Mouse (Mus musculus): ENCODE results near the gene Pacs2. TPM values are rescaled to one million over a fixed set of nuclear protein-coding genes. Genes with fewer than 3 reads are reported as not detected.

Gene Pacs2
- total and polyA plus RNA-seq, 2 experiments = 5.2 to 15.3 TPM

GRCm38 (mm10) chr12:113090053-113090452, 75.7 kb downstream of the Pacs2 start:
- Histone ChIP-seq H3K79me2 (ENCODE audit: control insufficient read depth, insufficient read depth, low read length) (no peaks in the 10 kb centered on the region), H3K27ac (replicated peaks; ENCODE audit: insufficient read depth, low read depth, low read length) (no peak overlapping the region), H3K36me3 (ENCODE audit: control insufficient read depth, insufficient read depth, low read length) (no peaks in the 10 kb centered on the region), H3K27me3 (ENCODE audit: control insufficient read depth, insufficient read depth, low read length) (no peaks in the 10 kb centered on the region), H3K4me1 (ENCODE audit: control insufficient read depth, insufficient read depth, low read length) (no peaks in the 10 kb centered on the region), H3K4me3 (ENCODE audit: insufficient read depth, low read depth, low read length) (no peak overlapping the region), H3K9ac (ENCODE audit: low read depth, low read length) (no peak overlapping the region)
- TF ChIP-seq POLR2A (IDR thresholded peaks at IDR 0.05; ENCODE audit: extremely low read depth, insufficient read depth, low read length) (no peak), CTCF (IDR thresholded peaks at IDR 0.05; ENCODE audit: low read depth, low read length) (no peak)
- peak; percentile 52 for DNase-seq (ENCODE audit: extremely low read depth, low read depth, low spot score)
- WGBS = 81% methylated on average over 17 of the region's 17 CpGs

GRCm38 (mm10) chr12:113097040-113097439, 82.7 kb downstream of the Pacs2 start:
- 92% methylated on average over 5 of the region's 5 CpGs for WGBS

GRCm38 (mm10) chr12:113097749-113098281, 83.5 kb downstream of the Pacs2 start, which contains the start of gene Mta1:
Gene Mta1, plus strand, starts transcription at chr12:113098278.
- H3K27me3 ChIP-seq (ENCODE audit: control insufficient read depth, insufficient read depth, low read length) = no peaks in the 10 kb centered on the region
- peak within 1 kb of the TSS; percentile 88 for H3K4me3 ChIP-seq (ENCODE audit: insufficient read depth, low read depth, low read length)
- TF ChIP-seq CTCF (IDR thresholded peaks at IDR 0.05; ENCODE audit: low read depth, low read length) (no peak), POLR2A (IDR thresholded peaks at IDR 0.05; ENCODE audit: extremely low read depth, insufficient read depth, low read length) (no peak)
- H3K9ac ChIP-seq (ENCODE audit: low read depth, low read length) = peak within 1 kb of the TSS; percentile 98
- no peaks in the 10 kb centered on the region for H3K36me3 ChIP-seq (ENCODE audit: control insufficient read depth, insufficient read depth, low read length)
- DNase-seq (ENCODE audit: extremely low read depth, low read depth, low spot score) = no peak
- H3K79me2 ChIP-seq (ENCODE audit: control insufficient read depth, insufficient read depth, low read length) = peaks cover 20% of the 10 kb centered on the region; the same call in 1 of the 2 replicates
- 12% methylated on average over 50 of the region's 53 CpGs for WGBS
- H3K4me1 ChIP-seq (ENCODE audit: control insufficient read depth, insufficient read depth, low read length) = peaks cover 8% of the 10 kb centered on the region
- peak within 1 kb of the TSS; percentile 38 for H3K27ac ChIP-seq (replicated peaks; ENCODE audit: insufficient read depth, low read depth, low read length)

More at GRCm38 (mm10) chr12:113097040-113097439, 82.7 kb downstream of the Pacs2 start:
- peaks cover 18% of the 10 kb centered on the region; the same call in 1 of the 2 replicates for H3K79me2 ChIP-seq (ENCODE audit: control insufficient read depth, insufficient read depth, low read length)
- no peak for TF ChIP-seq POLR2A (IDR thresholded peaks at IDR 0.05; ENCODE audit: extremely low read depth, insufficient read depth, low read length)
- TF ChIP-seq CTCF (IDR thresholded peaks at IDR 0.05; ENCODE audit: low read depth, low read length) = no peak
- H3K4me1 ChIP-seq (ENCODE audit: control insufficient read depth, insufficient read depth, low read length) = peaks cover 8% of the 10 kb centered on the region
- no peaks in the 10 kb centered on the region for H3K36me3 ChIP-seq (ENCODE audit: control insufficient read depth, insufficient read depth, low read length)
- no peak for DNase-seq (ENCODE audit: extremely low read depth, low read depth, low spot score)
- H3K4me3 ChIP-seq (ENCODE audit: insufficient read depth, low read depth, low read length) = no peak overlapping the region
- H3K27ac ChIP-seq (replicated peaks; ENCODE audit: insufficient read depth, low read depth, low read length) = no peak overlapping the region
- H3K9ac ChIP-seq (ENCODE audit: low read depth, low read length) = no peak overlapping the region
- no peaks in the 10 kb centered on the region for H3K27me3 ChIP-seq (ENCODE audit: control insufficient read depth, insufficient read depth, low read length)

- Histone ChIP-seq H3K27ac (replicated peaks; ENCODE audit: insufficient read depth, low read depth, low read length) (peak overlapping the region; percentile 38), H3K9ac (ENCODE audit: low read depth, low read length) (peak overlapping the region; percentile 98), H3K27me3 (ENCODE audit: control insufficient read depth, insufficient read depth, low read length) (no peaks in the 10 kb centered on the region), H3K79me2 (ENCODE audit: control insufficient read depth, insufficient read depth, low read length) (peaks cover 28% of the 10 kb centered on the region; the same call in 1 of the 2 replicates), H3K4me1 (ENCODE audit: control insufficient read depth, insufficient read depth, low read length) (peaks cover 8% of the 10 kb centered on the region), H3K36me3 (ENCODE audit: control insufficient read depth, insufficient read depth, low read length) (no peaks in the 10 kb centered on the region), H3K4me3 (ENCODE audit: insufficient read depth, low read depth, low read length) (peak overlapping the region; percentile 88)
- TF ChIP-seq POLR2A (IDR thresholded peaks at IDR 0.05; ENCODE audit: extremely low read depth, insufficient read depth, low read length) (no peak), CTCF (IDR thresholded peaks at IDR 0.05; ENCODE audit: low read depth, low read length) (no peak)
- 2% methylated on average over 55 of the region's 60 CpGs for WGBS
- DNase-seq (ENCODE audit: extremely low read depth, low read depth, low spot score) = no peak
Observed at GRCm38 (mm10) chr12:113098530-113099151, 84.3 kb downstream of the Pacs2 start.

GRCm38 (mm10) chr12:113099470-113100237, 85.3 kb downstream of the Pacs2 start:
- Histone ChIP-seq H3K36me3 (ENCODE audit: control insufficient read depth, insufficient read depth, low read length) (no peaks in the 10 kb centered on the region), H3K27me3 (ENCODE audit: control insufficient read depth, insufficient read depth, low read length) (no peaks in the 10 kb centered on the region), H3K9ac (ENCODE audit: low read depth, low read length) (peak overlapping the region; percentile 98), H3K79me2 (ENCODE audit: control insufficient read depth, insufficient read depth, low read length) (peaks cover 31% of the 10 kb centered on the region; the same call in 1 of the 2 replicates), H3K27ac (replicated peaks; ENCODE audit: insufficient read depth, low read depth, low read length) (no peak overlapping the region), H3K4me3 (ENCODE audit: insufficient read depth, low read depth, low read length) (no peak overlapping the region), H3K4me1 (ENCODE audit: control insufficient read depth, insufficient read depth, low read length) (peaks cover 11% of the 10 kb centered on the region)
- 43% methylated on average over 6 of the region's 6 CpGs for WGBS
- TF ChIP-seq POLR2A (IDR thresholded peaks at IDR 0.05; ENCODE audit: extremely low read depth, insufficient read depth, low read length) (no peak), CTCF (IDR thresholded peaks at IDR 0.05; ENCODE audit: low read depth, low read length) (no peak)
- DNase-seq (ENCODE audit: extremely low read depth, low read depth, low spot score) = no peak
